Mouse (Mus musculus): ENCODE measurements at regions not wholly inside any gene's neighbourhood (a gene's known extent, or its start where the extent isn't known, plus 50 kb on each side); places are given as distances from the start of the nearest gene placed in this dataset.
A peak's percentile ranks its signal among the peaks of the same experiment; 100 is the strongest.

DNA sequence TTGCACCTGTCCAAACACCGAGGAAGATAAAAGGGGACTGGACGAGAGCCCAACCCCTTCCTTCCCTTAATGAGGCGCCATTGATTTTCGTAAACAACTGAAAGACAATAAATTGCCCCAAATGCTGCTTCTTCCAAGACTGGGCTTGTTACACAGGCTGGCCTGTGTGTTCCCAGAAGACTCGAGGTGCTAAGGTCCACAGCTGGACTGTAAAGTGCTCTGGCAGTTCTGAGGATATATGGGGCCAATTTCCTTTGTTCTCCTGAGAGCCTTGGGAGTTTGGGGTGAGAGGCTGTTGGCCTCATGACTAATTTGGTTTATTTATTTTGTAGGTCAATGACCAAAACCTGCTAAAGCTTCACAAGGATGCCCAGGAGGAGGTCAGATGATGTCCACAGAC is 377.3 kb upstream of the Prickle1 start:
- no peak overlapping the region for H3K27ac ChIP-seq (ENCODE audit: low read depth, low read length)
- no peaks in the 10 kb centered on the region for H3K9me3 ChIP-seq (ENCODE audit: control insufficient read depth, low read length)
- ATAC-seq (ENCODE audit: low FRiP score, low TSS enrichment): 0 out of 2 replicates have a peak, but pooled peaks have one; percentile 46
- no peaks in the 10 kb centered on the region for H3K36me3 ChIP-seq (ENCODE audit: control insufficient read depth, insufficient read depth, low read length)
- H3K4me2 ChIP-seq (replicated peaks; ENCODE audit: low read depth, low read length): no peak overlapping the region
- H3K27me3 ChIP-seq (ENCODE audit: control insufficient read depth, insufficient read depth, low read length): no peaks in the 10 kb centered on the region
- no peak overlapping the region for H3K4me3 ChIP-seq (ENCODE audit: low read length)
- H3K9ac ChIP-seq (ENCODE audit: low read depth, low read length): no peak overlapping the region
- no peaks in the 10 kb centered on the region for H3K4me1 ChIP-seq (ENCODE audit: control insufficient read depth, insufficient read depth, low read length)
- WGBS: 20% methylated on average over 5 of the region's 5 CpGs

- Histone ChIP-seq H3K36me3 (ENCODE audit: control insufficient read depth, insufficient read depth, low read length) (no peaks in the 10 kb centered on the region), H3K4me1 (ENCODE audit: control insufficient read depth, insufficient read depth, low read length) (no peaks in the 10 kb centered on the region), H3K27me3 (ENCODE audit: control insufficient read depth, insufficient read depth, low read length) (no peaks in the 10 kb centered on the region), H3K9me3 (ENCODE audit: control insufficient read depth, low read length) (no peaks in the 10 kb centered on the region), H3K4me2 (replicated peaks; ENCODE audit: low read depth, low read length) (no peak overlapping the region), H3K9ac (ENCODE audit: low read depth, low read length) (no peak overlapping the region), H3K4me3 (ENCODE audit: low read length) (no peak overlapping the region), H3K27ac (ENCODE audit: low read depth, low read length) (no peak overlapping the region)
- ATAC-seq (ENCODE audit: low FRiP score, low TSS enrichment): no peak
Observed at GRCm38 (mm10) chr15:93961950-93962349, 366.3 kb upstream of the Prickle1 start.

GRCm38 (mm10) chr15:93959931-93960330 is 364.2 kb upstream of the Prickle1 start:
- Histone ChIP-seq H3K4me1 (ENCODE audit: control insufficient read depth, insufficient read depth, low read length) (no peaks in the 10 kb centered on the region), H3K36me3 (ENCODE audit: control insufficient read depth, insufficient read depth, low read length) (no peaks in the 10 kb centered on the region), H3K27ac (ENCODE audit: low read depth, low read length) (0 out of 2 replicates have a peak overlapping the region, but pooled peaks have one; percentile 33), H3K9me3 (ENCODE audit: control insufficient read depth, low read length) (no peaks in the 10 kb centered on the region), H3K9ac (ENCODE audit: low read depth, low read length) (no peak overlapping the region), H3K4me3 (ENCODE audit: low read length) (no peak overlapping the region), H3K4me2 (replicated peaks; ENCODE audit: low read depth, low read length) (no peak overlapping the region), H3K27me3 (ENCODE audit: control insufficient read depth, insufficient read depth, low read length) (no peaks in the 10 kb centered on the region)
- no peak for ATAC-seq (ENCODE audit: low FRiP score, low TSS enrichment)
- 34% methylated on average over 8 of the region's 8 CpGs for WGBS

DNA sequence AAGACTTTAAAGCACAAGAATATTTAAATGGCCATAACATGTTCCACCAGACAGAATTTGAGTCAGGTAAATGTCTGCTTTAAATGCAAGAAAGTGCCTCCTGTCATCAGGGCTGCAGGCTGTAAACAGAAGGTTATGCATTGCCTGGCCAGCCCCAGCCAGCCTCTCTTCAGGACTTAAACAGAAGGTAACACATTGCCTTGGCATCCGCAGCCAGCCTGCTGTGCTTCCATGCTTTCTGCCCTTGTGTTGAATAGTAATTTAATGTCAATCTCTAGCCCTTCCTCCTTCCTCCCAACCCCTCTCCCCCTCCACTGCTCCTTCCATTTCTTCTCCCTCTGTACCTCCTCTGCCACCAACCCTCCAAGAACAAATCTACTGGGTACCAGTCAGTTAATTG is 362.4 kb upstream of the Prickle1 start:
- Histone ChIP-seq H3K27me3 (ENCODE audit: control insufficient read depth, insufficient read depth, low read length) (no peaks in the 10 kb centered on the region), H3K4me3 (ENCODE audit: low read length) (no peak overlapping the region), H3K9me3 (ENCODE audit: control insufficient read depth, low read length) (no peaks in the 10 kb centered on the region), H3K4me1 (ENCODE audit: control insufficient read depth, insufficient read depth, low read length) (no peaks in the 10 kb centered on the region), H3K27ac (ENCODE audit: low read depth, low read length) (no peak overlapping the region), H3K9ac (ENCODE audit: low read depth, low read length) (no peak overlapping the region), H3K4me2 (replicated peaks; ENCODE audit: low read depth, low read length) (no peak overlapping the region), H3K36me3 (ENCODE audit: control insufficient read depth, insufficient read depth, low read length) (no peaks in the 10 kb centered on the region)
- WGBS: 95% methylated on average over 1 of the region's 1 CpGs
- ATAC-seq (ENCODE audit: low FRiP score, low TSS enrichment): no peak

DNA sequence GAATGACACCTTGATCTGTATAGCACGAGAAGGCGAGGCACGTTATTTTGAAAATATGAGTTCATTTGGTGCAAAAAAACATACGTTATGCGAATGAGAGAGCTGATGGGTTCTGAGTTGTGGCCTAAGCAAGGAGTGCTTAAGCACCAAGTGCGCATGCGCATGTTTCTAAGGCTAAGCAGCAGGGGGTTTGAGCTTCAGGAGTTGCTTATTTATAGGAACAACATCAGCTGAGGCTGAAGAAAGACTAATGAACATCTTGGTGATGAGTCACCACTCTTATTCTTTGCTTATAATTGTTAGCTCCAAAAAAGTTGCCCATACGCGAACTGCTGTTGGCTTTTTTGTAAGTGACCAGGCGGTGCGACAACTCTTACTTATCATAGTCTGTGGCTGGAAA is 361.1 kb upstream of the Prickle1 start:
- WGBS: 97% methylated on average over 11 of the region's 11 CpGs
- no peaks in the 10 kb centered on the region for H3K9me3 ChIP-seq (ENCODE audit: control insufficient read depth, low read length)
- H3K27me3 ChIP-seq (ENCODE audit: control insufficient read depth, insufficient read depth, low read length): no peaks in the 10 kb centered on the region

GRCm38 (mm10) chr15:93953548-93953947 is 357.9 kb upstream of the Prickle1 start:
- H3K4me1 ChIP-seq (ENCODE audit: control insufficient read depth, insufficient read depth, low read length): no peaks in the 10 kb centered on the region
- 84% methylated on average over 1 of the region's 1 CpGs for WGBS
- no peak for ATAC-seq (ENCODE audit: low FRiP score, low TSS enrichment)
- H3K9ac ChIP-seq (ENCODE audit: low read depth, low read length): no peak overlapping the region
- H3K27me3 ChIP-seq (ENCODE audit: control insufficient read depth, insufficient read depth, low read length): no peaks in the 10 kb centered on the region
- H3K36me3 ChIP-seq (ENCODE audit: control insufficient read depth, insufficient read depth, low read length): no peaks in the 10 kb centered on the region
- no peak overlapping the region for H3K27ac ChIP-seq (ENCODE audit: low read depth, low read length)
- H3K9me3 ChIP-seq (ENCODE audit: control insufficient read depth, low read length): no peaks in the 10 kb centered on the region
- no peak overlapping the region for H3K4me2 ChIP-seq (replicated peaks; ENCODE audit: low read depth, low read length)
- no peak overlapping the region for H3K4me3 ChIP-seq (ENCODE audit: low read length)

More for the DNA sequence above, 361.1 kb upstream of the Prickle1 start:
- H3K36me3 ChIP-seq (ENCODE audit: control insufficient read depth, insufficient read depth, low read length): no peaks in the 10 kb centered on the region
- no peak overlapping the region for H3K27ac ChIP-seq (ENCODE audit: low read depth, low read length)
- no peak overlapping the region for H3K4me3 ChIP-seq (ENCODE audit: low read length)
- H3K4me2 ChIP-seq (replicated peaks; ENCODE audit: low read depth, low read length): no peak overlapping the region
- no peak overlapping the region for H3K9ac ChIP-seq (ENCODE audit: low read depth, low read length)
- no peak for ATAC-seq (ENCODE audit: low FRiP score, low TSS enrichment)
- no peaks in the 10 kb centered on the region for H3K4me1 ChIP-seq (ENCODE audit: control insufficient read depth, insufficient read depth, low read length)

DNA sequence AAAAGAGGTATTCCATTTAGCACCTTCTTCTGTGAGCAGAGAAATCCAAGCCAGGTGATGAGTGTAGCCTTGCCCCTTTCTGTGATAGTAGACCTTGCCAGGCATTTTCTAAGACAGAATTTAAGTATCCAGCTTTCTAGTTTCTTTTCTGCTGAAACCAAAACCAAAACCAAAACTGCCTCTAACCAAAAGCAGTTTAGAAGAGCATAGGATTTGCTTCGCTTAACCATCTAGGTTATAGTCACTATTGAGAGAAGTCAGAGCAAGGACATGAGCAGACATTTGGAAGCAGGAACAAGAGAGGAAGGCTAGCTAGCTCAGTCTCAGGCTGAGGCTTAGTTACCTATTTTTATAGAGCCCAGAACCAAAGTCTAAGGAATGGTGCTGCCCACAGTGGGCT is 354.8 kb upstream of the Prickle1 start:
- Histone ChIP-seq H3K36me3 (ENCODE audit: control insufficient read depth, insufficient read depth, low read length) (no peaks in the 10 kb centered on the region), H3K4me3 (ENCODE audit: low read length) (no peak overlapping the region), H3K27me3 (ENCODE audit: control insufficient read depth, insufficient read depth, low read length) (no peaks in the 10 kb centered on the region), H3K4me2 (replicated peaks; ENCODE audit: low read depth, low read length) (no peak overlapping the region), H3K27ac (ENCODE audit: low read depth, low read length) (no peak overlapping the region), H3K9me3 (ENCODE audit: control insufficient read depth, low read length) (no peaks in the 10 kb centered on the region), H3K9ac (ENCODE audit: low read depth, low read length) (no peak overlapping the region), H3K4me1 (ENCODE audit: control insufficient read depth, insufficient read depth, low read length) (no peaks in the 10 kb centered on the region)
- WGBS: 95% methylated on average over 1 of the region's 1 CpGs
- no peak for ATAC-seq (ENCODE audit: low FRiP score, low TSS enrichment)

DNA sequence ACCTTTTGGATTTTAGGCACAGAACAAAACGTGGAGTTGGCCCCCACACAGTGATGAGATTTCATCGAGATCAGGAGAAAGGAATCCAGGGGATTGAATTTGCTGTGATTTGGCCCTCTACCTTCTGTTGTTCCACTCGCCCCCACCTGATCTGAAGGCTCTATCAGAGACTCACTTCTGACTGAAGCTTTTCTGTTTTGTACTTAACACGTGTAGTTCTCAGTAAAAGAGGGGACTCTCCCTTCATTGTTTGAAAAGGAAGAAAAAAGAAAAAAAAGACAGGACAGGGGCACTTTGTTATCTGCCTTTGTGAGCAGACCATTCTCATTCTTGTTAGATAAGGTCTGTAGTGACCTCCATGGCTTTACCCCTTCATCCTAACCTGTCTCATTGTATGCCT is 353.2 kb upstream of the Prickle1 start:
- no peak for ATAC-seq (ENCODE audit: low FRiP score, low TSS enrichment)
- 85% methylated on average over 4 of the region's 4 CpGs for WGBS
- no peaks in the 10 kb centered on the region for H3K27me3 ChIP-seq (ENCODE audit: control insufficient read depth, insufficient read depth, low read length)

DNA sequence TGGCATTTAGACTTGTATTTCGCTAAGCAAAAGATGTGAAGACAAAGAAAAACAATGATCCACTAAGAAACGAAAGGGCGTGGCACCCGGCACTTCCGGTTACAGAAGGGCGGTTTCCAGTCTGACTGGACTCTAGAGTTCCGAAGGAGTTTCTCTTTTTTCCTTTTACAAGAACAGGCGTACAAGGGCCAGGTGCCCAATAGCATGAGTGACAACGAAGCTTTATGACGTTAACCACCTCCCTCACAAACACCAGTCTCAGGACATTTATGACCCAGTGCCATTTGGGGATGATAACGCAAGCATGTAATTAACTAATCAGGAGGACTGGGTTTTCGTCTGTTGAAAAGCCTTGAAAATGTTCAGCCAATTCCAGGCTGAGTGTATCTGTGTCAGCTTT is 347.9 kb upstream of the Prickle1 start:
- no peaks in the 10 kb centered on the region for H3K4me1 ChIP-seq (ENCODE audit: control insufficient read depth, insufficient read depth, low read length)
- no peak for ATAC-seq (ENCODE audit: low FRiP score, low TSS enrichment)
- no peak overlapping the region for H3K4me2 ChIP-seq (replicated peaks; ENCODE audit: low read depth, low read length)
- H3K4me3 ChIP-seq (ENCODE audit: low read length): no peak overlapping the region
- WGBS: 56% methylated on average over 12 of the region's 12 CpGs
- no peaks in the 10 kb centered on the region for H3K36me3 ChIP-seq (ENCODE audit: control insufficient read depth, insufficient read depth, low read length)
- no peak overlapping the region for H3K9ac ChIP-seq (ENCODE audit: low read depth, low read length)
- no peaks in the 10 kb centered on the region for H3K9me3 ChIP-seq (ENCODE audit: control insufficient read depth, low read length)
- H3K27ac ChIP-seq (ENCODE audit: low read depth, low read length): no peak overlapping the region
- H3K27me3 ChIP-seq (ENCODE audit: control insufficient read depth, insufficient read depth, low read length): no peaks in the 10 kb centered on the region

More for the DNA sequence above, 353.2 kb upstream of the Prickle1 start:
- Histone ChIP-seq H3K9me3 (ENCODE audit: control insufficient read depth, low read length) (no peaks in the 10 kb centered on the region), H3K4me3 (ENCODE audit: low read length) (no peak overlapping the region), H3K9ac (ENCODE audit: low read depth, low read length) (no peak overlapping the region), H3K4me2 (replicated peaks; ENCODE audit: low read depth, low read length) (no peak overlapping the region), H3K27ac (ENCODE audit: low read depth, low read length) (no peak overlapping the region), H3K4me1 (ENCODE audit: control insufficient read depth, insufficient read depth, low read length) (no peaks in the 10 kb centered on the region), H3K36me3 (ENCODE audit: control insufficient read depth, insufficient read depth, low read length) (no peaks in the 10 kb centered on the region)
